Mouse (Mus musculus): ENCODE data around the gene Rbm31y.
"Not testable (repeated sequence)": the region's sequence is repeated elsewhere in the genome, so short reads cannot be mapped to it uniquely, and the experiment has no call there.

Rbm31y gene

GRCm38 (mm10) chrY:17400461-17400860 lies at the start of gene Rbm31y:
Gene Rbm31y (plus strand): TSS chrY:17400761.
- not testable (repeated sequence) for DNase-seq
